ENCODE assay signal across 13 mouse cellular contexts in genomic region chr10:99299303-99299702, GRCm38 (mm10). TPM values are rescaled to one million over a fixed set of nuclear protein-coding genes. Genes with fewer than 3 reads are reported as not detected.
DNase-seq lines count a peak whose midpoint lies in the region; ATAC-seq lines count a peak whose summit lies in the region.
"Had no signal": no experiment of that assay in that cellular context is flagged by ENCODE, and none has a peak within 500 bp of the region (broad histone marks: within the 10 kb centered on the region; RNA-seq: fewer than 3 reads in every experiment).

No protein-coding gene starts in this region.

- ATAC-seq in kidney, embryonic 14.5 days (ENCODE audit: low FRiP score, low TSS enrichment) = no peak

- no peak overlapping the region for H3K4me3 ChIP-seq in kidney, embryonic 14.5 days (ENCODE audit: low read length)
- H3K4me3 ChIP-seq: embryonic facial prominence, embryonic 12.5 days; limb, embryonic 15.5 days; myocyte had no signal

- no peaks in the 10 kb centered on the region for H3K36me3 ChIP-seq in kidney, embryonic 14.5 days (ENCODE audit: control insufficient read depth, insufficient read depth, low read length)
- H3K36me3 ChIP-seq: embryonic facial prominence, embryonic 12.5 days; limb, embryonic 15.5 days had no signal

- H3K27ac ChIP-seq in kidney, embryonic 14.5 days (ENCODE audit: low read depth, low read length) = no peak overlapping the region
- H3K27ac ChIP-seq: embryonic facial prominence, embryonic 12.5 days; limb, embryonic 15.5 days had no signal

- 18% methylated on average over 9 of the region's 9 CpGs for WGBS in kidney, embryonic 14.5 days

- no peaks in the 10 kb centered on the region for H3K27me3 ChIP-seq in kidney, embryonic 14.5 days (ENCODE audit: control insufficient read depth, insufficient read depth, low read length)
- H3K27me3 ChIP-seq: CH12.LX; embryonic facial prominence, embryonic 12.5 days; limb, embryonic 15.5 days had no signal

- peak overlapping the region; percentile 17; the same call in 1 of the 2 replicates for H3K4me2 ChIP-seq in kidney, embryonic 14.5 days (replicated peaks; ENCODE audit: low read depth, low read length)
- H3K4me2 ChIP-seq: embryonic facial prominence, embryonic 12.5 days; limb, embryonic 15.5 days had no signal

- H3K9ac ChIP-seq in kidney, embryonic 14.5 days (ENCODE audit: low read depth, low read length) = no peak overlapping the region
- H3K9ac ChIP-seq: embryonic facial prominence, embryonic 12.5 days; limb, embryonic 15.5 days had no signal

- DNase-seq in kidney, postnatal 25 days = no peak
- DNase-seq in embryo, embryonic 11 days = peak; percentile 38
- peak; percentile 74 for DNase-seq in forelimb bud, embryonic 11.5 days (ENCODE audit: low read depth, low spot score)
- peak; percentile 33 for DNase-seq in mesoderm, embryonic 11.5 days (ENCODE audit: low read depth, low spot score)
- DNase-seq in cerebellum, adult 9-11 months = no peak
- no peak for DNase-seq in urinary bladder, postnatal 14 days (ENCODE audit: low spot score)
- DNase-seq in thymus, postnatal 36 days = no peak
- DNase-seq: gastrocnemius, postnatal 10 days had no signal

- peaks cover 11% of the 10 kb centered on the region; the same call in 1 of the 2 replicates for H3K4me1 ChIP-seq in kidney, embryonic 14.5 days (ENCODE audit: control insufficient read depth, insufficient read depth, low read length)

- H3K9me3 ChIP-seq in kidney, embryonic 14.5 days (ENCODE audit: control insufficient read depth, low read length) = no peaks in the 10 kb centered on the region
- H3K9me3 ChIP-seq: embryonic facial prominence, embryonic 12.5 days; limb, embryonic 15.5 days had no signal

RNA-seq across cellular contexts. Expression of gene Dusp6, which starts 36.3 kb away (rescaled TPM):
- polyA plus RNA-seq in kidney, embryonic 14.5 days (2014; fragmentation: Nextera tagmentation; extraction: Ambion mirVana) = 87.7 and 98.5 TPM in 2 replicates

Comparison
In these comparisons a context has a peak if more than half of its experiments do, and no peak if none do; other contexts are left out.
1. DNase-seq: peak in embryo, embryonic 11 days (single experiment), forelimb bud, embryonic 11.5 days (single experiment) and mesoderm, embryonic 11.5 days (single experiment); none in kidney, postnatal 25 days (0 of 2), cerebellum, adult 9-11 months (single experiment), urinary bladder, postnatal 14 days (single experiment) and thymus, postnatal 36 days (0 of 2).